Mouse (Mus musculus) left cerebral cortex, postnatal 4 days (tissue): ENCODE data around the gene Aldh1a3. TPM values are rescaled to one million over a fixed set of nuclear protein-coding genes. Genes with fewer than 3 reads are reported as not detected.

Experiments used
- microRNA-seq: library from miRNA; unstranded; fragments of <30 nt; microRNA quantifications from one replicate; pipeline ENCODE4 v1.2.0, GENCODE M21; 2022
- total RNA-seq, 2 experiments: library from RNA; stranded (reverse); gene quantifications; 2 replicates each; pipeline ENCODE4 v1.2.3; 2021

The Aldh1a3 gene
- total RNA-seq, 2 experiments from 2014 or later: 2.9 TPM

Small RNA genes within 50 kb of the gene (microRNA-seq; reads per million reads assigned to microRNA genes)
- not detected for gene Mir7057

Other genes starting within 250 kb of the Aldh1a3 start
- not detected for gene Gm10974, start 61.6 kb downstream of the Aldh1a3 start, total RNA-seq
- gene Lrrk1, start 39.2 kb downstream of the Aldh1a3 start, total RNA-seq: 1 to 10 TPM; 4.5 to 6.9 TPM